Mouse (Mus musculus) CH12.LX (cell line): ENCODE data around the gene Gtf2ird2. TPM values are rescaled to one million over a fixed set of nuclear protein-coding genes. Genes with fewer than 3 reads are reported as not detected.

ENCODE experiments used
- DNase-seq: peaks from one replicate; pipeline ENCODE4 v3.0.0-alpha.2; 2013; ENCODE audit errors: extremely low read depth
- H3K27ac ChIP-seq: 2 replicates; pipeline ENCODE4 v1.5.1; 2012; ENCODE audit warnings: low read depth, mild to moderate bottlenecking, control low read depth, moderate library complexity; ENCODE audit not compliant: insufficient read depth
- H3K27me3 ChIP-seq: replicated peaks from 2 replicates; pipeline ENCODE3; 2012; ENCODE audit warnings: inconsistent platforms
- H3K36me3 ChIP-seq, 2 experiments: replicated peaks in 1 of 2; 2 replicates each; pipeline versions ENCODE3 to v1.6.1; 2012; ENCODE audit warnings: inconsistent platforms in 1 of 2, low read length in 1 of 2, mild to moderate bottlenecking in 1 of 2, mixed read lengths in 1 of 2, moderate library complexity in 1 of 2; ENCODE audit not compliant: control insufficient read depth in 1 of 2, insufficient read depth in 1 of 2
- H3K4me1 ChIP-seq, 2 experiments: 2 replicates each; pipeline ENCODE4 v1.6.1; 2012; ENCODE audit warnings: inconsistent platforms in 1 of 2, moderate library complexity in 1 of 2; ENCODE audit not compliant: insufficient read depth in 2 of 2, control insufficient read depth in 1 of 2
- H3K4me2 ChIP-seq: 2 replicates; pipeline ENCODE4 v1.6.1; 2012; ENCODE audit warnings: low read depth, mild to moderate bottlenecking, control low read depth; ENCODE audit not compliant: poor library complexity, insufficient read depth, severe bottlenecking
- H3K4me3 ChIP-seq, 3 experiments: fragments of 150-350 bp in 1 of 3; sonication (generic) in 1 of 3; replicated peaks in 1 of 3; 2 replicates each; pipeline versions ENCODE3 to v1.5.1; 2011 to 2012; ENCODE audit warnings: low read depth in 2 of 3, low read length in 2 of 3, mild to moderate bottlenecking in 2 of 3, moderate library complexity in 2 of 3, control low read depth in 1 of 3, improper control_type of control experiment in 1 of 3, inconsistent platforms in 1 of 3, mixed read lengths in 1 of 3; ENCODE audit not compliant: poor library complexity in 1 of 3
- H3K79me2 ChIP-seq: replicated peaks from 2 replicates; pipeline ENCODE4 v1.6.1; 2012; ENCODE audit warnings: mild to moderate bottlenecking, moderate library complexity; ENCODE audit not compliant: control insufficient read depth, poor library complexity, insufficient read depth, severe bottlenecking; ENCODE audit errors: extremely low read depth
- H3K9ac ChIP-seq: 2 replicates; pipeline ENCODE4 v1.6.1; 2012; ENCODE audit warnings: low read depth, mild to moderate bottlenecking, control low read depth, moderate library complexity; ENCODE audit not compliant: insufficient read depth
- H3K9me3 ChIP-seq: replicated peaks from 2 replicates; pipeline ENCODE3; 2012; ENCODE audit warnings: low read length, inconsistent platforms, mixed read lengths
- BHLHE40 ChIP-seq: IDR thresholded peaks from 2 replicates; pipeline ENCODE4 v1.6.1; 2011; ENCODE audit warnings: mild to moderate bottlenecking, low read depth, low read length, improper control_type of control experiment
- CHD1 ChIP-seq: IDR thresholded peaks from 2 replicates; pipeline ENCODE4 v1.6.1; 2012; ENCODE audit warnings: low read depth, low read length, improper control_type of control experiment, inconsistent platforms
- CTCF ChIP-seq, 2 experiments: IDR thresholded peaks in 1 of 2; conservative IDR thresholded peaks in 1 of 2; 2 replicates each; pipeline ENCODE4 v1.5.1; 2011 to 2012; ENCODE audit warnings: low read depth in 2 of 2, low read length in 2 of 2, improper control_type of control experiment in 1 of 2, inconsistent platforms in 1 of 2, mild to moderate bottlenecking in 1 of 2, moderate library complexity in 1 of 2
- ELF1 ChIP-seq: IDR thresholded peaks from 2 replicates; pipeline ENCODE4 v1.6.1; 2014; ENCODE audit warnings: low read depth, mild to moderate bottlenecking, inconsistent platforms, low read length, improper control_type of control experiment
- ETS1 ChIP-seq: conservative IDR thresholded peaks from 2 replicates; pipeline ENCODE4 v1.6.1; 2012; ENCODE audit warnings: low read depth, mild to moderate bottlenecking, inconsistent platforms, low read length, improper control_type of control experiment, moderate library complexity
- HCFC1 ChIP-seq: IDR thresholded peaks from 2 replicates; pipeline ENCODE4 v1.6.1; 2012; ENCODE audit warnings: low read depth, mild to moderate bottlenecking, inconsistent platforms, low read length, improper control_type of control experiment
- JUND ChIP-seq: conservative IDR thresholded peaks from 2 replicates; pipeline ENCODE4 v1.6.1; 2011; ENCODE audit warnings: low read depth, low read length, improper control_type of control experiment
- MAFK ChIP-seq: IDR thresholded peaks from 2 replicates; pipeline ENCODE4 v1.6.1; 2011; ENCODE audit warnings: low read length, improper control_type of control experiment; ENCODE audit not compliant: insufficient replicate concordance
- POLR2AphosphoS2 ChIP-seq: IDR thresholded peaks from 2 replicates; pipeline ENCODE4 v1.6.1; 2011; ENCODE audit warnings: low read depth, low read length, improper control_type of control experiment
- RAD21 ChIP-seq: IDR thresholded peaks from 2 replicates; pipeline ENCODE4 v1.6.1; 2011; ENCODE audit warnings: low read depth, mild to moderate bottlenecking, low read length, improper control_type of control experiment, moderate library complexity
- RCOR1 ChIP-seq: conservative IDR thresholded peaks from 2 replicates; pipeline ENCODE4 v1.6.1; 2012; ENCODE audit warnings: low read depth, mild to moderate bottlenecking, inconsistent platforms, low read length, improper control_type of control experiment
- SMC3 ChIP-seq: IDR thresholded peaks from 2 replicates; pipeline ENCODE4 v1.6.1; 2011; ENCODE audit warnings: low read depth, low read length, improper control_type of control experiment
- USF1 ChIP-seq: IDR thresholded peaks from 2 replicates; pipeline ENCODE4 v1.6.1; 2014; ENCODE audit warnings: low read depth, mild to moderate bottlenecking, inconsistent platforms, low read length, improper control_type of control experiment
- ZC3H11A ChIP-seq: IDR thresholded peaks from 2 replicates; pipeline ENCODE4 v1.6.1; 2012; ENCODE audit warnings: low read depth, mild to moderate bottlenecking, inconsistent platforms, low read length, improper control_type of control experiment
- ZKSCAN1 ChIP-seq: IDR thresholded peaks from 2 replicates; pipeline ENCODE4 v1.6.1; 2012; ENCODE audit warnings: low read depth, inconsistent platforms, low read length, improper control_type of control experiment, borderline replicate concordance
- ZMIZ1 ChIP-seq: IDR thresholded peaks from 2 replicates; pipeline ENCODE4 v1.6.1; 2012; ENCODE audit warnings: low read depth, mild to moderate bottlenecking, inconsistent platforms, low read length, improper control_type of control experiment
- dilution Hi-C: fragments of 300-500 bp; cut with MboI; formaldehyde crosslinking; loops from 2 replicates; pipeline ENCODE4 v1.14.3; 2020; ENCODE audit warnings: low sequenced_read_pairs; ENCODE audit not compliant: extremely low pct_unique_long_range_greater_than_20kb, extremely low pct_ligation_motif_present
- in situ Hi-C: fragments of 300-500 bp; cut with MboI; formaldehyde crosslinking; loops from 3 replicates; pipeline ENCODE4 v1.14.3; 2019; ENCODE audit warnings: low sequenced_read_pairs, low pct_ligation_motif_present, low pct_unique_long_range_greater_than_20kb, mixed read lengths
- polyA plus RNA-seq: library from polyadenylated mRNA; unstranded; fragments of >175 nt; gene quantifications from 2 replicates; pipeline ENCODE4 v1.2.1, GENCODE M21; 2012; ENCODE audit warnings: low read depth; ENCODE audit not compliant: insufficient read length
- total RNA-seq, 2 experiments: library from RNA; depleted of rRNA; stranded (reverse); fragments of 300-350 nt in 1 of 2; fragments of >200 nt in 1 of 2; gene quantifications; 2 replicates each; pipeline ENCODE4 v1.2.3; 2012 to 2014

Gtf2ird2 gene
- total and polyA plus RNA-seq, 3 experiments, result 1.9 to 9.7 (median 4.7) TPM

DNA sequence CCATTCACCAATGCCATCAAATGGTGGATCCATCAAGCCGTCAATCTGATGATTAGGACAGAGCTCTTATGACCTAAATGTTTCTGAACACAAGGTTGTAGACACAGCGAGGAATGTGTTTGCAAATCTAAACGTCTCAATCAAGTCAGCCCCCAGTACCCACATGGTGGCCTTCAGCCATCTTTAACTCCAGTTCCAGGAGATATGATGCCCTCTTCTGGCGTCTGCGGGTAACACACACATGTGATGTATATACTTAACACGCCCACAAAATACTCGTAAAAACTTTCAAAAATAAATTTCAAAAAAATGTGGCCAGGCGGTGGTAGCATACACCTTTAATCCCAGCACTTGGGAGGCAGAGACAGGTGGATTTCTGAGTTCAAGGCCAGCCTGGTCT is 38.8 kb upstream of the Gtf2ird2 start:
- peaks cover 32 to 50% of the 10 kb centered on the region in 2 experiments for H3K36me3 ChIP-seq

DNA sequence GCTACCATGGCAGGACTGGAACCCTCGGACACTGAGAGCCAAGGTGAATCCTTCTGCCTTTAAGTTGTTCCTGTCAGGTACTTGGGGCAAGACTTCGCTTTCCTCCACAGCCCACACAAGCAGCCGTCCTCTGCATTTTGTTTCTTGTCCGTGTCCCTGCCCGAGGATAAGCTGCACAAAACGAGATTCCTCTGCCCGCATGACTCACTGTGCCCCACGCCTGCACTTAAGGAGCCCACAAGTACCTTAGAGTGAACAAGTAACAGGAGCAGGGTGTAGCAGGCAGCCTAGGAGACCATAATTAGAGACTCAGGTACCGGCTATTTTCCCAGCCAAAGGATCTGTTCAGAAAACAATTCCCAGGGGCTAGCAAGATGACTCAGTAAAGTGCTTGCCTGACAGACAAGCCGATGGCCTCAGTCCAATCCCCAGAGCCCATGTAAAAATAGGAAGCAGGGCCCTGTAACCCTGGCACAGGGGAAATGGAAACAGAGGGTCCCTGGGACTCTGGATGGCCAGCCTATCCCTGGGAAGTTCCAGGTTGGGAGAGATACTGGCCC is 36.5 kb upstream of the Gtf2ird2 start:
- Histone ChIP-seq H3K27me3 (no peaks in the 10 kb centered on the region), H3K79me2 (no peaks in the 10 kb centered on the region), H3K9me3 (peaks cover 13% of the 10 kb centered on the region), H3K4me3 (no peak overlapping the region), H3K27ac (no peak overlapping the region), H3K36me3 (peaks cover 55 to 72% of the 10 kb centered on the region in 2 experiments), H3K4me2 (no peak overlapping the region), H3K9ac (no peak overlapping the region), H3K4me1 (peaks cover 8 to 39% of the 10 kb centered on the region in 2 experiments)
- in situ Hi-C loops, result no loop called here
- dilution Hi-C loops, result no loop called here
- DNase-seq, result no peak
- TF ChIP-seq HCFC1 (no peak), CHD1 (no peak), ELF1 (no peak), MAFK (no peak), ZKSCAN1 (no peak)

More for the DNA sequence above, 38.8 kb upstream of the Gtf2ird2 start:
- no peaks in the 10 kb centered on the region for H3K27me3 ChIP-seq
- H3K9ac ChIP-seq, result no peak overlapping the region
- in situ Hi-C loops, result no loop called here
- H3K4me1 ChIP-seq, result peaks cover 8 to 59% of the 10 kb centered on the region in 2 experiments
- dilution Hi-C loops, result no loop called here
- DNase-seq, result no peak
- TF ChIP-seq CTCF (conservative IDR thresholded peaks at IDR 0.05 in 1 of 2, IDR thresholded peaks at IDR 0.05 in 1 of 2; ENCODE audit: low read depth in 2 of 2, low read length in 2 of 2), result peak in 1 of 2 experiments; percentile 17; a peak in 1 of 4 replicates
- TF ChIP-seq USF1, result no peak
- TF ChIP-seq RCOR1, result no peak
- no peak for TF ChIP-seq SMC3
- no peak; the same call in 1 of the 2 replicates for TF ChIP-seq RAD21
- no peak for TF ChIP-seq ELF1
- H3K79me2 ChIP-seq, result no peaks in the 10 kb centered on the region
- H3K4me2 ChIP-seq, result no peak overlapping the region
- no peak overlapping the region for H3K4me3 ChIP-seq
- H3K9me3 ChIP-seq, result peaks cover 7% of the 10 kb centered on the region
- no peak overlapping the region for H3K27ac ChIP-seq

- Histone ChIP-seq H3K27me3 (no peaks in the 10 kb centered on the region), H3K9ac (no peak overlapping the region), H3K9me3 (peaks cover 13% of the 10 kb centered on the region), H3K4me3 (no peak overlapping the region), H3K36me3 (peaks cover 61 to 79% of the 10 kb centered on the region in 2 experiments), H3K4me2 (no peak overlapping the region), H3K27ac (no peak overlapping the region), H3K79me2 (no peaks in the 10 kb centered on the region), H3K4me1 (peaks cover 2 to 30% of the 10 kb centered on the region in 2 experiments; a peak in 2 of 4 replicates)
- TF ChIP-seq POLR2AphosphoS2 (no peak), ZMIZ1 (no peak), HCFC1 (no peak), CHD1 (no peak), ZC3H11A (no peak), JUND (no peak), ETS1 (no peak), MAFK (no peak), BHLHE40 (no peak)
- in situ Hi-C loops, result no loop called here
- DNase-seq, result no peak
- dilution Hi-C loops, result no loop called here
These were observed 35.7 kb upstream of the Gtf2ird2 start for GRCm38 (mm10) chr5:134148153-134148552.
